Mouse (Mus musculus) forebrain, embryonic 16.5 days (tissue): ENCODE data around the gene Magee1. TPM values are rescaled to one million over a fixed set of nuclear protein-coding genes. Genes with fewer than 3 reads are reported as not detected.
A peak's percentile ranks its signal among the peaks of the same experiment; 100 is the strongest.
"Not testable (repeated sequence)": the region's sequence is repeated elsewhere in the genome, so short reads cannot be mapped to it uniquely, and the experiment has no call there.

Source experiments
- ATAC-seq: fragments of 200-750 bp; cut with Nextera tagmentation; 2 replicates; pipeline ENCODE4 v1.8.0; 2017; ENCODE audit warnings: mild to moderate bottlenecking, moderate library complexity
- H3K27ac ChIP-seq: fragments of 300-500 bp; sonication (generic); 2 replicates; pipeline ENCODE4 v1.5.1; 2014; ENCODE audit warnings: low read length, control low read depth
- H3K27me3 ChIP-seq: fragments of 300-500 bp; sonication (generic); replicated peaks from 2 replicates; pipeline ENCODE4 v1.6.1; 2014; ENCODE audit warnings: low read length; ENCODE audit not compliant: control insufficient read depth, insufficient read depth
- H3K36me3 ChIP-seq: fragments of 300-500 bp; sonication (generic); 2 replicates; pipeline ENCODE4 v1.6.1; 2014; ENCODE audit not compliant: control insufficient read depth, insufficient read depth
- H3K4me1 ChIP-seq: fragments of 300-500 bp; sonication (generic); replicated peaks from 2 replicates; pipeline ENCODE4 v1.6.1; 2014; ENCODE audit warnings: low read length; ENCODE audit not compliant: control insufficient read depth, insufficient read depth
- H3K4me2 ChIP-seq: fragments of 300-500 bp; sonication (generic); 2 replicates; pipeline ENCODE4 v1.6.1; 2014; ENCODE audit warnings: mild to moderate bottlenecking, low read length, control low read depth
- H3K4me3 ChIP-seq: fragments of 300-500 bp; sonication (generic); replicated peaks from 2 replicates; pipeline ENCODE4 v1.5.1; 2014; ENCODE audit warnings: mild to moderate bottlenecking, low read length, control low read depth
- H3K9ac ChIP-seq: fragments of 300-500 bp; sonication (generic); replicated peaks from 2 replicates; pipeline ENCODE4 v1.6.1; 2014; ENCODE audit warnings: low read depth, low read length, control low read depth
- H3K9me3 ChIP-seq: fragments of 300-500 bp; sonication (generic); 2 replicates; pipeline ENCODE4 v1.6.1; 2016; ENCODE audit warnings: low read length; ENCODE audit not compliant: control insufficient read depth
- WGBS: fragments of 180-500 bp; shearing (Covaris S2); extraction: QIAGEN DNeasy Blood & Tissue Kit; methylation state at CpG from one replicate; pipeline ENCODE4 v1.1.7; 2014; 5-methylcytosine and 5-hydroxymethylcytosine counted together
- polyA plus RNA-seq: library from polyadenylated mRNA; unstranded; fragments of >200 nt; fragmentation: Nextera tagmentation; extraction: Ambion mirVana; gene quantifications from 2 replicates; pipeline ENCODE4 v1.2.1, GENCODE M21; 2015

Magee1 gene
- polyA plus RNA-seq, 1 experiment from 2014 or later, result 159 TPM

GRCm38 (mm10) chrX:105151872-105152461 is 31.8 kb downstream of the Magee1 start:
- Histone ChIP-seq H3K4me3 (peak overlapping the region; percentile 28), H3K9ac (peak overlapping the region; percentile 22; the same call in 1 of the 2 replicates)
- 47% methylated on average over 18 of the region's 26 CpGs for WGBS

GRCm38 (mm10) chrX:105165007-105165406 is 44.8 kb downstream of the Magee1 start:
- not testable (repeated sequence) for H3K4me3 ChIP-seq, ATAC-seq, H3K27me3 ChIP-seq, H3K27ac ChIP-seq, H3K36me3 ChIP-seq, H3K4me2 ChIP-seq, H3K4me1 ChIP-seq, H3K9ac ChIP-seq, H3K9me3 ChIP-seq
- WGBS, result 81% methylated on average over 6 of the region's 6 CpGs

More at GRCm38 (mm10) chrX:105151872-105152461, 31.8 kb downstream of the Magee1 start:
- no peaks in the 10 kb centered on the region for H3K36me3 ChIP-seq
- peak overlapping the region; percentile 37 for H3K4me2 ChIP-seq
- H3K4me1 ChIP-seq, result no peaks in the 10 kb centered on the region
- H3K27ac ChIP-seq, result no peak overlapping the region
- ATAC-seq, result peak; percentile 52; the same call in 1 of the 2 replicates
- no peaks in the 10 kb centered on the region for H3K9me3 ChIP-seq
- no peaks in the 10 kb centered on the region; the same call in 1 of the 2 replicates for H3K27me3 ChIP-seq

- Histone ChIP-seq H3K4me1 (no peaks in the 10 kb centered on the region), H3K36me3 (no peaks in the 10 kb centered on the region), H3K4me3 (no peak overlapping the region), H3K27ac (no peak overlapping the region), H3K27me3 (peaks cover 4% of the 10 kb centered on the region; the same call in 1 of the 2 replicates), H3K9me3 (no peaks in the 10 kb centered on the region), H3K4me2 (no peak overlapping the region), H3K9ac (no peak overlapping the region)
- WGBS, result 75% methylated on average over 2 of the region's 2 CpGs
- no peak for ATAC-seq
These were observed 47.0 kb downstream of the Magee1 start for GRCm38 (mm10) chrX:105167217-105167616.

Other genes starting within 250 kb of the Magee1 start
- 34.8 and 35.6 TPM in 2 replicates for gene Pbdc1, start 40.6 kb upstream of the Magee1 start, polyA plus RNA-seq